Mouse (Mus musculus): ENCODE results near the gene Rilpl1. TPM values are rescaled to one million over a fixed set of nuclear protein-coding genes. Genes with fewer than 3 reads are reported as not detected.

Rilpl1 gene
- polyA plus RNA-seq, 1 experiment from 2014 or later = 22.7 TPM

Other genes with a start within 250 kb of the Rilpl1 start
- 16.2 and 18.5 TPM in 2 replicates for gene Mphosph9, start 203.4 kb downstream of the Rilpl1 start, polyA plus RNA-seq (2016; fragmentation: Nextera tagmentation; extraction: Ambion mirVana)
- gene 2810006K23Rik, start 203.3 kb downstream of the Rilpl1 start, polyA plus RNA-seq (2016; fragmentation: Nextera tagmentation; extraction: Ambion mirVana) = 27.8 and 30.2 TPM in 2 replicates
- gene Cdk2ap1, start 168.3 kb downstream of the Rilpl1 start, polyA plus RNA-seq (2016; fragmentation: Nextera tagmentation; extraction: Ambion mirVana) = 61.6 and 64.3 TPM in 2 replicates
- 90.3 and 94.8 TPM in 2 replicates for gene Sbno1, start 105.4 kb downstream of the Rilpl1 start, polyA plus RNA-seq (2016; fragmentation: Nextera tagmentation; extraction: Ambion mirVana)
- gene Kmt5a, start 91.5 kb downstream of the Rilpl1 start, polyA plus RNA-seq (2016; fragmentation: Nextera tagmentation; extraction: Ambion mirVana) = 36.3 and 37.5 TPM in 2 replicates
- gene Rilpl2, start 53.0 kb downstream of the Rilpl1 start, polyA plus RNA-seq (2016; fragmentation: Nextera tagmentation; extraction: Ambion mirVana) = 22.4 and 24.9 TPM in 2 replicates
- gene Snrnp35, start 48.3 kb downstream of the Rilpl1 start, polyA plus RNA-seq (2016; fragmentation: Nextera tagmentation; extraction: Ambion mirVana) = 35.1 and 35.5 TPM in 2 replicates
- gene Tmed2, start 9.3 kb upstream of the Rilpl1 start, polyA plus RNA-seq (2016; fragmentation: Nextera tagmentation; extraction: Ambion mirVana) = 466 and 495 TPM in 2 replicates
- gene Ddx55, start 21.5 kb upstream of the Rilpl1 start, polyA plus RNA-seq (2016; fragmentation: Nextera tagmentation; extraction: Ambion mirVana) = 18.4 and 19.1 TPM in 2 replicates
- gene Eif2b1, start 47.7 kb upstream of the Rilpl1 start, polyA plus RNA-seq (2016; fragmentation: Nextera tagmentation; extraction: Ambion mirVana) = 86.7 and 86.9 TPM in 2 replicates
- gene Gtf2h3, start 47.7 kb upstream of the Rilpl1 start, polyA plus RNA-seq (2016; fragmentation: Nextera tagmentation; extraction: Ambion mirVana) = 96.4 and 98.9 TPM in 2 replicates
- 46.6 and 53.4 TPM in 2 replicates for gene Atp6v0a2, start 97.2 kb upstream of the Rilpl1 start, polyA plus RNA-seq (2016; fragmentation: Nextera tagmentation; extraction: Ambion mirVana)
- 0.02 and 0.05 TPM in 2 replicates for gene Dnah10, start 193.7 kb upstream of the Rilpl1 start, polyA plus RNA-seq (2016; fragmentation: Nextera tagmentation; extraction: Ambion mirVana)

Data from midbrain, embryonic 10.5 days (tissue).